ENCODE assay signal across 27 mouse cellular contexts in genomic region chr1:94221006-94221405, GRCm38 (mm10).
DNase-seq lines count a peak whose midpoint lies in the region; ATAC-seq lines count a peak whose summit lies in the region.
"Had no signal": no experiment of that assay in that cellular context is flagged by ENCODE, and none has a peak within 500 bp of the region (broad histone marks: within the 10 kb centered on the region; RNA-seq: fewer than 3 reads in every experiment).

No protein-coding gene starts in this region.

- H3K9me3 ChIP-seq in embryonic facial prominence, embryonic 13.5 days = no peaks in the 10 kb centered on the region
- H3K9me3 ChIP-seq in embryonic facial prominence, embryonic 10.5 days = no peaks in the 10 kb centered on the region
- no peaks in the 10 kb centered on the region for H3K9me3 ChIP-seq in intestine, embryonic 15.5 days
- H3K9me3 ChIP-seq in intestine, embryonic 16.5 days (ENCODE audit: control insufficient read depth, low read length) = no peaks in the 10 kb centered on the region
- H3K9me3 ChIP-seq in stomach, embryonic 16.5 days (replicated peaks; ENCODE audit: control insufficient read depth, low read length) = no peaks in the 10 kb centered on the region
- H3K9me3 ChIP-seq: forebrain, embryonic 15.5 days; hindbrain, embryonic 13.5 days had no signal

- no peak overlapping the region for H3K4me3 ChIP-seq in embryonic facial prominence, embryonic 13.5 days
- H3K4me3 ChIP-seq in embryonic facial prominence, embryonic 10.5 days = no peak overlapping the region
- no peak overlapping the region for H3K4me3 ChIP-seq in intestine, embryonic 15.5 days (replicated peaks)
- H3K4me3 ChIP-seq in intestine, embryonic 16.5 days (ENCODE audit: low read length) = no peak overlapping the region
- H3K4me3 ChIP-seq in stomach, embryonic 16.5 days (replicated peaks; ENCODE audit: low read length) = no peak overlapping the region
- H3K4me3 ChIP-seq: forebrain, embryonic 15.5 days; gastrocnemius, adult 2 months; hindbrain, embryonic 13.5 days had no signal

- H3K4me1 ChIP-seq in embryonic facial prominence, embryonic 13.5 days = no peaks in the 10 kb centered on the region
- no peaks in the 10 kb centered on the region for H3K4me1 ChIP-seq in embryonic facial prominence, embryonic 10.5 days
- H3K4me1 ChIP-seq in intestine, embryonic 15.5 days (replicated peaks) = no peaks in the 10 kb centered on the region
- 0 out of 2 replicates have a peak, but pooled peaks cover 2% of the 10 kb centered on the region for H3K4me1 ChIP-seq in intestine, embryonic 16.5 days (ENCODE audit: control insufficient read depth, insufficient read depth, low read length)
- no peaks in the 10 kb centered on the region for H3K4me1 ChIP-seq in stomach, embryonic 16.5 days (ENCODE audit: control insufficient read depth, insufficient read depth, low read length)
- H3K4me1 ChIP-seq: forebrain, embryonic 15.5 days; hindbrain, embryonic 13.5 days had no signal

- no peak overlapping the region for H3K4me2 ChIP-seq in embryonic facial prominence, embryonic 13.5 days
- H3K4me2 ChIP-seq in intestine, embryonic 15.5 days (replicated peaks) = no peak overlapping the region
- no peak overlapping the region for H3K4me2 ChIP-seq in intestine, embryonic 16.5 days (ENCODE audit: low read depth, low read length)
- H3K4me2 ChIP-seq in stomach, embryonic 16.5 days (ENCODE audit: low read depth, low read length) = no peak overlapping the region
- H3K4me2 ChIP-seq: forebrain, embryonic 15.5 days; heart, embryonic 11.5 days; hindbrain, embryonic 13.5 days had no signal

- DNase-seq in embryonic facial prominence, embryonic 10.5 days (ENCODE audit: low spot score) = no peak
- DNase-seq in retina, postnatal 1 day = peak; percentile 3
- no peak for DNase-seq in retina, embryonic 14.5 days (ENCODE audit: low spot score)
- DNase-seq in spleen, postnatal 14 days (ENCODE audit: low spot score in 2 of 2) = no peak
- DNase-seq: adrenal gland, postnatal 14 days; cerebellum, adult 18-20 months; gastrocnemius, adult 2 months; gastrocnemius, postnatal 36 days; heart, adult 18-20 months; heart, postnatal 4 days; kidney, adult 9 months; kidney, postnatal 10 days; layer of hippocampus, postnatal 36 days; left cerebral cortex, postnatal 4 days; liver; midbrain, embryonic 14.5 days; right cerebral cortex, postnatal 25 days had no signal

- WGBS in embryonic facial prominence, embryonic 13.5 days = 24% methylated on average over 3 of the region's 3 CpGs
- 55% methylated on average over 3 of the region's 3 CpGs for WGBS in embryonic facial prominence, embryonic 10.5 days
- WGBS in intestine, embryonic 15.5 days = 18% methylated on average over 3 of the region's 3 CpGs
- WGBS in intestine, embryonic 16.5 days = 24% methylated on average over 3 of the region's 3 CpGs
- 24% methylated on average over 3 of the region's 3 CpGs for WGBS in stomach, embryonic 16.5 days

- no peaks in the 10 kb centered on the region for H3K36me3 ChIP-seq in embryonic facial prominence, embryonic 13.5 days
- no peaks in the 10 kb centered on the region for H3K36me3 ChIP-seq in embryonic facial prominence, embryonic 10.5 days (replicated peaks)
- H3K36me3 ChIP-seq in intestine, embryonic 15.5 days = no peaks in the 10 kb centered on the region
- no peaks in the 10 kb centered on the region for H3K36me3 ChIP-seq in intestine, embryonic 16.5 days (ENCODE audit: control insufficient read depth, insufficient read depth, low read length)
- no peaks in the 10 kb centered on the region for H3K36me3 ChIP-seq in stomach, embryonic 16.5 days (ENCODE audit: control insufficient read depth, insufficient read depth, low read length)
- H3K36me3 ChIP-seq: forebrain, embryonic 15.5 days; hindbrain, embryonic 13.5 days had no signal

- H3K9ac ChIP-seq in embryonic facial prominence, embryonic 13.5 days = no peak overlapping the region
- H3K9ac ChIP-seq in intestine, embryonic 15.5 days = no peak overlapping the region
- no peak overlapping the region for H3K9ac ChIP-seq in intestine, embryonic 16.5 days (ENCODE audit: low read depth, low read length)
- H3K9ac ChIP-seq in stomach, embryonic 16.5 days (ENCODE audit: low read length) = no peak overlapping the region
- H3K9ac ChIP-seq: forebrain, embryonic 15.5 days; hindbrain, embryonic 13.5 days; liver, embryonic 14.5 days had no signal

- H3K27ac ChIP-seq in embryonic facial prominence, embryonic 13.5 days = no peak overlapping the region
- H3K27ac ChIP-seq in embryonic facial prominence, embryonic 10.5 days (replicated peaks) = no peak overlapping the region
- no peak overlapping the region for H3K27ac ChIP-seq in intestine, embryonic 15.5 days
- no peak overlapping the region for H3K27ac ChIP-seq in intestine, embryonic 16.5 days (ENCODE audit: low read length)
- 0 out of 2 replicates have a peak overlapping the region, but pooled peaks have one; percentile 2 for H3K27ac ChIP-seq in stomach, embryonic 16.5 days (ENCODE audit: low read length)
- H3K27ac ChIP-seq: forebrain, embryonic 15.5 days; gastrocnemius, adult 2 months; hindbrain, embryonic 13.5 days; liver, embryonic 14.5 days had no signal

- ATAC-seq in embryonic facial prominence, embryonic 13.5 days (ENCODE audit: insufficient number of reproducible peaks, insufficient read depth, low FRiP score, low TSS enrichment, low read depth) = 0 out of 2 replicates have a peak, but pooled peaks have one; percentile 37
- ATAC-seq in intestine, embryonic 15.5 days = 0 out of 2 replicates have a peak, but pooled peaks have one; percentile 28
- no peak for ATAC-seq in intestine, embryonic 16.5 days
- peak; percentile 62; the same call in 1 of the 2 replicates for ATAC-seq in stomach, embryonic 16.5 days (ENCODE audit: insufficient read depth, low FRiP score)
- ATAC-seq: forebrain, embryonic 15.5 days; inflammation-experienced regulatory T-cells, adult 6 months; lung, postnatal 0 days had no signal

- no peaks in the 10 kb centered on the region for H3K27me3 ChIP-seq in embryonic facial prominence, embryonic 13.5 days
- H3K27me3 ChIP-seq in embryonic facial prominence, embryonic 10.5 days (replicated peaks; ENCODE audit: low read depth, poor library complexity, severe bottlenecking) = no peaks in the 10 kb centered on the region
- no peaks in the 10 kb centered on the region for H3K27me3 ChIP-seq in intestine, embryonic 15.5 days (replicated peaks)
- H3K27me3 ChIP-seq in intestine, embryonic 16.5 days (replicated peaks; ENCODE audit: control insufficient read depth, insufficient read depth, low read length) = no peaks in the 10 kb centered on the region
- H3K27me3 ChIP-seq in stomach, embryonic 16.5 days (ENCODE audit: control insufficient read depth, insufficient read depth, low read length) = no peaks in the 10 kb centered on the region
- H3K27me3 ChIP-seq: forebrain, embryonic 15.5 days; hindbrain, embryonic 13.5 days had no signal
